In genomic region chr2:41359451-41359850, GRCm38 (mm10) we compare ENCODE assay signal across 11 mouse cellular contexts.
"Had no signal": no experiment of that assay in that cellular context is flagged by ENCODE, and none has a peak within 500 bp of the region (broad histone marks: within the 10 kb centered on the region; RNA-seq: fewer than 3 reads in every experiment).

No protein-coding gene starts in this region.

- H3K27ac ChIP-seq: layer of hippocampus, adult 2 months; limb, embryonic 13.5 days; liver, embryonic 14.5 days; midbrain, embryonic 13.5 days had no signal

- DNase-seq: kidney, postnatal 10 days; kidney, postnatal 4 days; left cerebral cortex, postnatal 4 days; lung, adult 18-20 months; lung, postnatal 36 days; right cerebral cortex, postnatal 14 days; thymus, postnatal 36 days had no signal

- H3K4me3 ChIP-seq: layer of hippocampus, adult 2 months; limb, embryonic 13.5 days; midbrain, embryonic 13.5 days had no signal

- H3K27me3 ChIP-seq: limb, embryonic 13.5 days; midbrain, embryonic 13.5 days had no signal

- H3K4me1 ChIP-seq: limb, embryonic 13.5 days; midbrain, embryonic 13.5 days had no signal
